Comparison of ENCODE assay signal across 7 mouse cellular contexts in genomic region chr15:97824042-97824441, GRCm38 (mm10). TPM values are rescaled to one million over a fixed set of nuclear protein-coding genes. Genes with fewer than 3 reads are reported as not detected.
DNase-seq lines count a peak whose midpoint lies in the region; ATAC-seq and TF ChIP-seq lines count a peak whose summit lies in the region.

No protein-coding gene starts in this region.

- ATAC-seq in limb, embryonic 12.5 days (ENCODE audit: insufficient number of reproducible peaks, insufficient read depth, low FRiP score, low TSS enrichment, low read depth), result no peak
- no peak for ATAC-seq in embryonic facial prominence, embryonic 15.5 days (ENCODE audit: insufficient number of reproducible peaks, low FRiP score, low TSS enrichment, low read depth)
- ATAC-seq in limb, embryonic 14.5 days (ENCODE audit: low FRiP score, low read depth), result no peak

- H3K27me3 ChIP-seq in limb, embryonic 12.5 days, result no peaks in the 10 kb centered on the region
- 0 out of 2 replicates have a peak, but pooled peaks cover 12% of the 10 kb centered on the region for H3K27me3 ChIP-seq in limb, embryonic 10.5 days (ENCODE audit: low read depth, poor library complexity, severe bottlenecking)
- no peaks in the 10 kb centered on the region for H3K27me3 ChIP-seq in embryonic facial prominence, embryonic 15.5 days
- no peaks in the 10 kb centered on the region for H3K27me3 ChIP-seq in limb, embryonic 14.5 days (ENCODE audit: control insufficient read depth, insufficient read depth, low read length)

- H3K4me2 ChIP-seq in limb, embryonic 12.5 days, result no peak overlapping the region
- H3K4me2 ChIP-seq in embryonic facial prominence, embryonic 15.5 days (replicated peaks), result no peak overlapping the region
- no peak overlapping the region for H3K4me2 ChIP-seq in limb, embryonic 14.5 days (replicated peaks; ENCODE audit: low read depth, low read length, severe bottlenecking)

- H3K4me3 ChIP-seq in limb, embryonic 12.5 days (replicated peaks), result no peak overlapping the region
- H3K4me3 ChIP-seq in limb, embryonic 10.5 days, result no peak overlapping the region
- H3K4me3 ChIP-seq in embryonic facial prominence, embryonic 15.5 days (replicated peaks), result no peak overlapping the region
- no peak overlapping the region for H3K4me3 ChIP-seq in limb, embryonic 14.5 days (replicated peaks; ENCODE audit: low read length)

- peaks cover 10% of the 10 kb centered on the region; the same call in 1 of the 2 replicates for H3K36me3 ChIP-seq in limb, embryonic 12.5 days
- H3K36me3 ChIP-seq in limb, embryonic 10.5 days, result peaks cover 30% of the 10 kb centered on the region
- 0 out of 2 replicates have a peak, but pooled peaks cover 5% of the 10 kb centered on the region for H3K36me3 ChIP-seq in embryonic facial prominence, embryonic 15.5 days
- peaks cover 11% of the 10 kb centered on the region; the same call in 1 of the 2 replicates for H3K36me3 ChIP-seq in limb, embryonic 14.5 days (ENCODE audit: control insufficient read depth, insufficient read depth, low read length)

- TF ChIP-seq POLR2A in limb, embryonic 14.5 days (IDR thresholded peaks at IDR 0.05; ENCODE audit: borderline replicate concordance, extremely low read depth, insufficient read depth, insufficient read length), result no peak

- peaks cover 87% of the 10 kb centered on the region for H3K4me1 ChIP-seq in limb, embryonic 12.5 days (replicated peaks)
- peaks cover 90% of the 10 kb centered on the region for H3K4me1 ChIP-seq in limb, embryonic 10.5 days
- H3K4me1 ChIP-seq in embryonic facial prominence, embryonic 15.5 days, result peaks cover 87% of the 10 kb centered on the region
- peaks cover 72% of the 10 kb centered on the region for H3K4me1 ChIP-seq in limb, embryonic 14.5 days (ENCODE audit: control insufficient read depth, insufficient read depth, low read length)

- H3K9ac ChIP-seq in limb, embryonic 12.5 days (replicated peaks), result no peak overlapping the region
- 0 out of 2 replicates have a peak overlapping the region, but pooled peaks have one; percentile 15 for H3K9ac ChIP-seq in embryonic facial prominence, embryonic 15.5 days
- H3K9ac ChIP-seq in limb, embryonic 14.5 days (ENCODE audit: low read depth, low read length, severe bottlenecking), result no peak overlapping the region

- WGBS in limb, embryonic 12.5 days, result 81% methylated on average over 6 of the region's 6 CpGs
- WGBS in limb, embryonic 10.5 days, result 88% methylated on average over 6 of the region's 6 CpGs
- 61% methylated on average over 6 of the region's 6 CpGs for WGBS in embryonic facial prominence, embryonic 15.5 days
- WGBS in limb, embryonic 14.5 days, result 81% methylated on average over 6 of the region's 6 CpGs

- no peaks in the 10 kb centered on the region for H3K9me3 ChIP-seq in limb, embryonic 12.5 days
- no peaks in the 10 kb centered on the region for H3K9me3 ChIP-seq in limb, embryonic 10.5 days (replicated peaks)
- no peaks in the 10 kb centered on the region for H3K9me3 ChIP-seq in embryonic facial prominence, embryonic 15.5 days (replicated peaks)
- H3K9me3 ChIP-seq in limb, embryonic 14.5 days (ENCODE audit: control insufficient read depth, low read length), result no peaks in the 10 kb centered on the region

- no peak for DNase-seq in limb, embryonic 10.5 days (ENCODE audit: low spot score)
- peak; percentile 79 for DNase-seq in adrenal gland, postnatal 10 days
- DNase-seq in limb, embryonic 14.5 days (ENCODE audit: low spot score), result no peak
- no peak for DNase-seq in urinary bladder, postnatal 14 days (ENCODE audit: low spot score)
- DNase-seq in spleen, adult 12 weeks (ENCODE audit: low spot score), result no peak

- H3K27ac ChIP-seq in limb, embryonic 12.5 days, result 0 out of 2 replicates have a peak overlapping the region, but pooled peaks have one; percentile 12
- no peak overlapping the region for H3K27ac ChIP-seq in limb, embryonic 10.5 days
- peak overlapping the region; percentile 89 for H3K27ac ChIP-seq in embryonic facial prominence, embryonic 15.5 days (replicated peaks)
- 0 out of 2 replicates have a peak overlapping the region, but pooled peaks have one; percentile 35 for H3K27ac ChIP-seq in limb, embryonic 14.5 days (replicated peaks; ENCODE audit: low read depth, low read length)

RNA-seq across cellular contexts. Expression of gene Hdac7, which starts 20.3 kb away (rescaled TPM):
- 31.5 and 33.6 TPM in 2 replicates for polyA plus RNA-seq in limb, embryonic 12.5 days (2016; fragmentation: Nextera tagmentation; extraction: Ambion mirVana)
- 28.5 and 32.1 TPM in 2 replicates for polyA plus RNA-seq in limb, embryonic 10.5 days (2016; fragmentation: Nextera tagmentation; extraction: Ambion mirVana)
- total RNA-seq in adrenal gland, postnatal 10 days (2021), result 10 to 100 TPM; 50.4 to 76.7 TPM
- polyA plus RNA-seq in embryonic facial prominence, embryonic 15.5 days (2015; fragmentation: Nextera tagmentation; extraction: Ambion mirVana), result 37.6 and 37.9 TPM in 2 replicates
- polyA plus RNA-seq in limb, embryonic 14.5 days (2012; rRNA removed), result 79.3 and 113 TPM in 2 replicates
- polyA plus RNA-seq in limb, embryonic 14.5 days (2014; fragmentation: Nextera tagmentation; extraction: Ambion mirVana), result 36.5 and 39.5 TPM in 2 replicates

RNA-seq across cellular contexts. Expression of gene Slc48a1, which starts 45.7 kb away (rescaled TPM):
- polyA plus RNA-seq in limb, embryonic 12.5 days (2016; fragmentation: Nextera tagmentation; extraction: Ambion mirVana), result 34.2 and 36.6 TPM in 2 replicates
- 17.0 and 23.5 TPM in 2 replicates for polyA plus RNA-seq in limb, embryonic 10.5 days (2016; fragmentation: Nextera tagmentation; extraction: Ambion mirVana)
- total RNA-seq in adrenal gland, postnatal 10 days (2021), result 10 to 100 TPM; 66.1 to 78.6 TPM
- polyA plus RNA-seq in embryonic facial prominence, embryonic 15.5 days (2015; fragmentation: Nextera tagmentation; extraction: Ambion mirVana), result 51.2 and 52.7 TPM in 2 replicates
- polyA plus RNA-seq in limb, embryonic 14.5 days (2012; rRNA removed), result 23.4 and 29.1 TPM in 2 replicates
- polyA plus RNA-seq in limb, embryonic 14.5 days (2014; fragmentation: Nextera tagmentation; extraction: Ambion mirVana), result 46.2 and 47.3 TPM in 2 replicates

RNA-seq across cellular contexts. Expression of gene Rapgef3, which starts 56.3 kb away (rescaled TPM):
- 10.1 and 11.1 TPM in 2 replicates for polyA plus RNA-seq in limb, embryonic 12.5 days (2016; fragmentation: Nextera tagmentation; extraction: Ambion mirVana)
- 6.4 and 6.7 TPM in 2 replicates for polyA plus RNA-seq in limb, embryonic 10.5 days (2016; fragmentation: Nextera tagmentation; extraction: Ambion mirVana)
- 10 to 100 TPM; 22.1 to 24.2 TPM for total RNA-seq in adrenal gland, postnatal 10 days (2021)
- 11.8 and 12.9 TPM in 2 replicates for polyA plus RNA-seq in embryonic facial prominence, embryonic 15.5 days (2015; fragmentation: Nextera tagmentation; extraction: Ambion mirVana)
- polyA plus RNA-seq in limb, embryonic 14.5 days (2012; rRNA removed), result 21.7 and 30.9 TPM in 2 replicates
- 8.0 and 8.4 TPM in 2 replicates for polyA plus RNA-seq in limb, embryonic 14.5 days (2014; fragmentation: Nextera tagmentation; extraction: Ambion mirVana)
